Mouse (Mus musculus): ENCODE data around the gene Rnf146.

Gene Rnf146

GRCm38 (mm10) chr10:29362197-29362900 is at the start of gene Rnf146:
TSS of gene Rnf146 (minus strand) at chr10:29362442.
- DNase-seq (ENCODE audit: low read depth, low spot score), result no peak

GRCm38 (mm10) chr10:29402656-29403268 is 40.5 kb upstream of the Rnf146 start:
- no peak for DNase-seq (ENCODE audit: low read depth, low spot score)

- DNase-seq (ENCODE audit: low read depth, low spot score), result peak; percentile 6
Measured at GRCm38 (mm10) chr10:29394890-29395289, 32.6 kb upstream of the Rnf146 start.

- DNase-seq (ENCODE audit: low read depth, low spot score), result no peak
Measured at GRCm38 (mm10) chr10:29381558-29381957, 19.3 kb upstream of the Rnf146 start.

- DNase-seq (ENCODE audit: low read depth, low spot score), result no peak
Measured at GRCm38 (mm10) chr10:29374065-29374464, 11.8 kb upstream of the Rnf146 start.

GRCm38 (mm10) chr10:29361464-29362196 is 612 bp downstream of the Rnf146 start:
- DNase-seq (ENCODE audit: low read depth, low spot score), result peak; percentile 87

- no peak for DNase-seq (ENCODE audit: low read depth, low spot score)
Measured at GRCm38 (mm10) chr10:29361095-29361463, 1.2 kb downstream of the Rnf146 start.

- no peak for DNase-seq (ENCODE audit: low read depth, low spot score)
Measured at GRCm38 (mm10) chr10:29354183-29354582, 8.1 kb downstream of the Rnf146 start.

GRCm38 (mm10) chr10:29352575-29352974 is 9.7 kb downstream of the Rnf146 start:
- no peak for DNase-seq (ENCODE audit: low read depth, low spot score)

GRCm38 (mm10) chr10:29351420-29351819 is 10.8 kb downstream of the Rnf146 start:
- no peak for DNase-seq (ENCODE audit: low read depth, low spot score)

GRCm38 (mm10) chr10:29346638-29347037 is 15.6 kb downstream of the Rnf146 start:
- no peak for DNase-seq (ENCODE audit: low read depth, low spot score)

- DNase-seq (ENCODE audit: low read depth, low spot score), result no peak
Measured at GRCm38 (mm10) chr10:29344232-29344631, 18.0 kb downstream of the Rnf146 start.

GRCm38 (mm10) chr10:29338355-29339056 is 23.7 kb downstream of the Rnf146 start:
- peak; percentile 82 for DNase-seq (ENCODE audit: low read depth, low spot score)

GRCm38 (mm10) chr10:29333836-29334235 is 28.4 kb downstream of the Rnf146 start:
- no peak for DNase-seq (ENCODE audit: low read depth, low spot score)

GRCm38 (mm10) chr10:29324817-29325216 is 37.4 kb downstream of the Rnf146 start:
- DNase-seq (ENCODE audit: low read depth, low spot score), result no peak

GRCm38 (mm10) chr10:29313905-29314304 is 48.3 kb downstream of the Rnf146 start:
- peak; percentile 18 for DNase-seq (ENCODE audit: low read depth, low spot score)

GRCm38 (mm10) chr10:29313064-29313638 is 49.1 kb downstream of the Rnf146 start, which contains the start of gene Echdc1:
TSS of gene Echdc1 (plus strand) at chr10:29313166.
- DNase-seq (ENCODE audit: low read depth, low spot score), result peak; percentile 91

GRCm38 (mm10) chr10:29311480-29312219 is 50.6 kb downstream of the Rnf146 start:
- no peak for DNase-seq (ENCODE audit: low read depth, low spot score)

- DNase-seq (ENCODE audit: low read depth, low spot score), result no peak
Measured at GRCm38 (mm10) chr10:29302230-29302629, 60.0 kb downstream of the Rnf146 start.
